Mouse (Mus musculus): Measurements from ENCODE around the gene Hnf1b.

DNA sequence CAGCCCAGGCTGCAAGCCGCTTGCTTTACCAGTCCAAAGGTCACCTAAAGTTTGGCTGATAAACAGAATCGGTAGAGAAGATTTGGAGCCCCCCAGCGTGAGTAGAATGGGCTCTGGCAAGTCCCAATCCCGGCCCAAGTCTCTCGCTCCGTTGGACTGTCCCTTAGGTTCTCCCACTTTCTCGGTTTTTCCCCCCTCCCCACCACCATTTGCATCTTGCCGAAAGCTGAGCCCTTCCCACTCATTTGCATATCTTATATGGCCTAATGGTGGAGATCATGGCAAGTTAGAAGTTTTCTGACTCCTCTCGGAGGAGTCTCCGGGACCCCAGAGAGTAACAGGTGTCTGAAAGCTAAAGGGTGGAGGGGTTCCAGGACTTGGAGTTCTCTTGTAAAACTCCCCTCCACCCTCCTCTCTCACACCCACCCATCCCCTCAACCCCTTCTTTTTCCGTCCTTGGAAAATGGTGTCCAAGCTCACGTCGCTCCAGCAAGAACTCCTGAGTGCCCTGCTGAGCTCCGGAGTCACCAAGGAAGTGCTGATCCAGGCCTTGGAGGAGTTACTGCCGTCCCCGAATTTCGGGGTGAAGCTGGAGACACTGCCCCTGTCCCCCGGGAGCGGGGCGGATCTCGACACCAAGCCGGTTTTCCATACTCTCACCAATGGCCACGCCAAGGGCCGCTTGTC lies 866 bp downstream of the Hnf1b start:
- TF ChIP-seq CTCF (conservative IDR thresholded peaks at IDR 0.05; ENCODE audit: insufficient read depth, insufficient read length, low read depth, low read length), result no peak
- peak; percentile 64 for TF ChIP-seq POLR2A (IDR thresholded peaks at IDR 0.05; ENCODE audit: low read depth, low read length)
